Mouse (Mus musculus) small intestine, adult 2 months (tissue): ENCODE measurements at regions not wholly inside any gene's neighbourhood (a gene's known extent, or its start where the extent isn't known, plus 50 kb on each side); places are given as distances from the start of the nearest gene placed in this dataset.

Experiments used
- H3K27ac ChIP-seq: fragments of 200-500 bp; 2 replicates; pipeline ENCODE4 v1.5.1; 2012; ENCODE audit warnings: low read depth, low read length, control low read depth, inconsistent platforms; ENCODE audit not compliant: insufficient read depth
- H3K27me3 ChIP-seq: fragments of 200-500 bp; 2 replicates; pipeline ENCODE4 v1.6.1; 2012; ENCODE audit warnings: mild to moderate bottlenecking, moderate library complexity, low read length, inconsistent platforms; ENCODE audit not compliant: control insufficient read depth, insufficient read depth
- H3K36me3 ChIP-seq: fragments of 200-500 bp; 2 replicates; pipeline ENCODE4 v1.6.1; 2012; ENCODE audit warnings: mild to moderate bottlenecking, low read length, control low read depth, inconsistent platforms; ENCODE audit not compliant: control insufficient read depth, insufficient read depth
- H3K4me1 ChIP-seq: fragments of 200-500 bp; 2 replicates; pipeline ENCODE4 v1.6.1; 2012; ENCODE audit warnings: low read length, inconsistent platforms, mixed read lengths; ENCODE audit not compliant: control insufficient read depth, insufficient read depth, insufficient read length
- H3K4me3 ChIP-seq: fragments of 200-500 bp; 2 replicates; pipeline ENCODE4 v1.5.1; 2012; ENCODE audit warnings: low read depth, mild to moderate bottlenecking, control low read depth, inconsistent platforms, low read length, moderate library complexity
- CTCF ChIP-seq: fragments of 200-500 bp; IDR thresholded peaks from 2 replicates; pipeline ENCODE4 v1.5.1; 2012; ENCODE audit warnings: low read depth, mild to moderate bottlenecking, control low read depth, inconsistent platforms, low read length, moderate library complexity, mixed read lengths; ENCODE audit not compliant: insufficient replicate concordance, insufficient read length; ENCODE audit errors: extremely low read depth
- POLR2A ChIP-seq: fragments of 200-500 bp; IDR thresholded peaks from 2 replicates; pipeline ENCODE4 v1.6.1; 2012; ENCODE audit warnings: low read depth, mild to moderate bottlenecking, control low read depth, inconsistent platforms, low read length, moderate library complexity
- WGBS: fragments of 180-500 bp; shearing (Covaris S2); methylation state at CpG from one replicate; pipeline ENCODE4 v1.1.7; 2018; 5-methylcytosine and 5-hydroxymethylcytosine counted together

DNA sequence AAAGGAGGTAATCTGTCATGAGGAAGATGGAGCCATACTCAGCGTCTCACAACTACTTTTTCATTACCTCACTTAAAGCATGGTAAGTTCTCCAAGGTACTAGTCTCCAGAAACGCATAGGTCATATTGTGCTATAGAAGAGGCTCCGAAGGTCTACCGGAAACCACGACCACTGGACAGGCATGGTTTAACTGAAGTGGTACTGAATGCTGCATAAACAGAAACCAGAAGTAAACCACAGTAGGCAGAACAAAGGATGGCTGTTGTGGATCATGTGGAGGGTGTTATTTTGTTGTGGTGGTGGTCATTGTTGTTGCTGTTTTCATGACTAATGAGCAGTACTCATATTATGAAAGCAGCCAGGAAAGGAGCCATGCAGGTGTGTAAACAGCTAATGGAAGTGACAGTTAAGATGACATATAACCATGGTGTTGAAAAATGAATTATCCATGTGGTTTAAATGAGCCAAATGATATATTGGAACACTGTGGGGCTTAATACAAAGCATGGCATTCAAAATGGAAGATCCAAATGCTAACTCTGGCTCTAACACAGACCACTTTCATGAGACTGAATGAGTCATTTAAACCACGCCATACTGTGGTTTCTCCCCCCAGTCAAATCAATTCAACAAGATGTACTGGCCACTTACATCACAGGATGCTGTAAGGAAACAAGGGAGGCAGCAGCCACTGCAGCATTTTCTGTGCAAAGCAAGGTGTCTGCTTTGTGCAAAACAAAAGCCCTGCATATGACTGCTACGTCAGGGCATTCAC lies 3484.5 kb upstream of the Gm7489 start:
- H3K4me1 ChIP-seq, result no peaks in the 10 kb centered on the region
- 81% methylated on average over 7 of the region's 7 CpGs for WGBS
- no peaks in the 10 kb centered on the region for H3K27me3 ChIP-seq
- H3K27ac ChIP-seq, result no peak overlapping the region
- H3K36me3 ChIP-seq, result no peaks in the 10 kb centered on the region
- no peak for TF ChIP-seq POLR2A
- no peak for TF ChIP-seq CTCF
- H3K4me3 ChIP-seq, result no peak overlapping the region

- no peaks in the 10 kb centered on the region for H3K4me1 ChIP-seq
Measured at GRCm38 (mm10) chr15:50401386-50401785, 3483.3 kb upstream of the Gm7489 start.

GRCm38 (mm10) chr15:50402551-50402950 lies 3482.2 kb upstream of the Gm7489 start:
- Histone ChIP-seq H3K27me3 (no peaks in the 10 kb centered on the region), H3K4me3 (no peak overlapping the region), H3K36me3 (no peaks in the 10 kb centered on the region), H3K27ac (no peak overlapping the region), H3K4me1 (no peaks in the 10 kb centered on the region)
- TF ChIP-seq POLR2A (no peak), CTCF (no peak)
- 68% methylated on average over 1 of the region's 1 CpGs for WGBS

More at GRCm38 (mm10) chr15:50401386-50401785, 3483.3 kb upstream of the Gm7489 start:
- WGBS, result 90% methylated on average over 2 of the region's 2 CpGs
- Histone ChIP-seq H3K36me3 (no peaks in the 10 kb centered on the region), H3K27ac (no peak overlapping the region), H3K4me3 (no peak overlapping the region), H3K27me3 (no peaks in the 10 kb centered on the region)
- no peak for TF ChIP-seq CTCF
- no peak for TF ChIP-seq POLR2A

DNA sequence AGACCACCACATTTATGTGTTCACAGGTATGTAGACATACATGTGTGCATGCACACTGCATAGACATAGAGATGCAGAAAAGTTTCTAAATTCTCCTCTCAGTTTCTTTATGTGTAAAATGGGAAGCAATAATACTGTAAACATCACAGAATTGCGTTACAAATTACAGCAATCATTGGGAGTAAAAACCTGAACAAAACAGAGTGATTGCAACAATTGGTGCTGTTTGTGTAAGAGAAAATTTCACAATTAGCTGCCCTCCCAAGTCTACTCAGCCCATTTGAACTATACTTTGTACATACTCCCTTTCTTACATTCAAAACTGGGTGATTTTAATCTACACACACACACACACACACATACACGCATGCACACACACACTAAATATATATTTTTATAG lies 3480.8 kb upstream of the Gm7489 start:
- Histone ChIP-seq H3K4me3 (no peak overlapping the region), H3K27ac (no peak overlapping the region), H3K4me1 (no peaks in the 10 kb centered on the region), H3K36me3 (no peaks in the 10 kb centered on the region), H3K27me3 (no peaks in the 10 kb centered on the region)
- TF ChIP-seq CTCF, result no peak
- no peak for TF ChIP-seq POLR2A
- 71% methylated on average over 2 of the region's 2 CpGs for WGBS

DNA sequence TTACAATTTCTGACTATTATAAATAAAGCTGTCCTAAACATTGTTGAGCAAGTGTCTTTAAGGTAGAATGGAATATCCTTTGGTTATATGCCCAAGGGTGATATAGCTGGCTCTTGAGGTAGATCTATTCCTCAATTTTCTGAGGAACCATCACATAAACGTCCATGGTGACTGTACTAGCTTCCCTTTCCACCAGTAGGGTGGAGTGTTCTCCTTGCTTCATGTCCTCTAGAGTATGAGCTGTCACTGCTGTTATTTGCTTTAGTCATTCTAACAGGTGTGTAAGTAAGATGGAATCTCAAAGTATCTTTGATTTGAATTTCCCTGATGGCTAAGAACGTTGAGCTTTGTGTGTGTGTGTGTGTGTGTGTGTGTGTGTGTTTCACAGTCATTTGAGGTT lies 3475.7 kb upstream of the Gm7489 start:
- Histone ChIP-seq H3K4me1 (no peaks in the 10 kb centered on the region), H3K36me3 (no peaks in the 10 kb centered on the region), H3K4me3 (no peak overlapping the region), H3K27ac (no peak overlapping the region), H3K27me3 (no peaks in the 10 kb centered on the region)
- no peak for TF ChIP-seq CTCF
- no peak for TF ChIP-seq POLR2A
- 32% methylated on average over 2 of the region's 2 CpGs for WGBS

DNA sequence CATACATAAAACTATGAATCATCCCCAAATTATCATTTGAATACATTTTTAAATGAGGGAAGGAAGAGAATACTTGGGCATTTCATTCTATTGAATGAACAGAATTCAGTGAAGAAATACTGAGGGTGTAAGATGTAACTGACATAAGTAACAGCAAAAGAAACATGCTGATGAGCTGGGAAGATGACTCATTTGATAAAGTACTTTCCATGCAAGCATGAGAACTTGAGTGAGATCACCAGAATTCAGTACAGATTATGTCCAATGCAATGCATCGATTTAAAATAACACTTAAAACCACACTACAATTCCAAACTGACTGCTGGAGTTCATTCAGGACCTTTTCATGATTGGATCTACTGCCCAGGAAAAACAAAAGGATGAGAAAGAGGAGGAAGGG lies 3467.1 kb upstream of the Gm7489 start:
- no peak overlapping the region for H3K4me3 ChIP-seq
- no peaks in the 10 kb centered on the region for H3K27me3 ChIP-seq
- H3K36me3 ChIP-seq, result no peaks in the 10 kb centered on the region
- no peak for TF ChIP-seq CTCF
- no peak for TF ChIP-seq POLR2A
- WGBS, result 71% methylated on average over 1 of the region's 1 CpGs
- no peak overlapping the region for H3K27ac ChIP-seq
- H3K4me1 ChIP-seq, result no peaks in the 10 kb centered on the region

DNA sequence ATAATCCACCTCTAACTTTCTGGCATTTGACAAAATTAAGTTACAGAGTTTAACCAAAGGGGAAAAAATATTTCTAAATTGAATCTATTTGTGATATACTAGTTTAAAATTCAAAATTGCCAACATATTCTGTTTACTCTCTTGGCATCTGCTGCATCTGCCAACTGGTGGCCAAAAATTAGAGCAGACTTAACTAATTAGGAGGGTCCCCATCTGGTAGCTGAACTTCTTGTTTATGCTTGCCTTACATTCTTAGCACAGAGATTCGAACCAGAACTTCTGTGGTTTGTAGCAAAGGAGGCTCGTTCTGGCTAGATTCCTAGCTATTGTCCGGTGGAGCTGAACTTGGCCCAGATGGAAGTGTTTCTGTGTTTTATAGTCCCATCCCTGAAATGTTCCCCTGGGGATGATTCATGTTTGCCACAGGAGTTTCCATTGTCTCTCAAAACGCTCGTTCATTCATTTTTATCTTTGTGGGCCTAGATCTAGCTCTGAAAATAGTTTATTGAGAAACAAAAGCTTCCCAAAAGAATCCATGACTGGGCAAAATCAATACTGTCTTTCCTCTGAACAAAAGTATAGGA lies 3461.5 kb upstream of the Gm7489 start:
- Histone ChIP-seq H3K27ac (no peak overlapping the region), H3K4me3 (no peak overlapping the region), H3K27me3 (no peaks in the 10 kb centered on the region), H3K36me3 (no peaks in the 10 kb centered on the region), H3K4me1 (no peaks in the 10 kb centered on the region)
- TF ChIP-seq CTCF, result no peak
- TF ChIP-seq POLR2A, result no peak
- 71% methylated on average over 5 of the region's 5 CpGs for WGBS

DNA sequence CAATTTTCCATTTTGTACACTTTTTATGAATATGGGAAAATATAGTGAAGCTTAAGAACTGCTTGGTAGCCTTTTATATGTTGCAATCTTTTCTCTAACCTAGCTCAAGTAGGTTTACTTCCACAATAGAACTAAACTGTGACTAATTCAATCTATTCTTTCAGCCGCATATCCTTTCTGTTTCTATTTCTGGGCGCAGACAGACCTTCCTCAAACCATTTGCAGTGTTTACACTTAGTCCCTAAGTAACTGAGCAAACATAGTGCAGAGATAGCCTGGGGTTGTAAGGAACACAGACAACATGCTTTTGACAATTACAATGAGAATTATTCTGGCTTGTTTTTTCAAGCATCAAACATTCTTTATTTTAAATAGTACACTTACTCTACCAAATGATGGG lies 3435.1 kb upstream of the Gm7489 start:
- TF ChIP-seq POLR2A (no peak), CTCF (no peak)
- Histone ChIP-seq H3K4me1 (no peaks in the 10 kb centered on the region), H3K36me3 (no peaks in the 10 kb centered on the region), H3K4me3 (no peak overlapping the region), H3K27me3 (no peaks in the 10 kb centered on the region), H3K27ac (no peak overlapping the region)
- 11% methylated on average over 2 of the region's 2 CpGs for WGBS
